13 mouse cellular contexts compared by ENCODE assay signal in the genomic region with DNA sequence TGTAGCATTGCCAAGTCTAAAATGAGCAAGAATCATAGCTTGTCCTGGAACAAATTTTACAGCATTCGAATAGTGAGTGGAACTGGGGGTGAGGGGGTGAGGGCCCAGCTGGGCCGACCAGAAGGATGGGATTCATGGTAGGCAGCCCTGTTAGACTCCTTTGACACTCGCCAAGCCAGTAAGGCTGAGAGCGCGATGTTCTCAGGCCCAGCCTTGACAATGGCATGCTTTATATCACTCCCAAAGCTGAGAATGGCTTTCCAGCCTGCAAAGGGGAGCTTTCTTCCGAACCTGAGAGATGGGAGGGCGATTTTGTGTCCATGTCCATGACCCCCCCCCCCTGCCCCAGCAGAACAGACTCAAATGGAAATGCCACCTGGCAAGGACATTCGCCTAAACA.
"Had no signal": no experiment of that assay in that cellular context is flagged by ENCODE, and none has a peak within 500 bp of the region (broad histone marks: within the 10 kb centered on the region; RNA-seq: fewer than 3 reads in every experiment).

No protein-coding gene starts in this region.

- H3K27ac ChIP-seq: limb, embryonic 12.5 days; liver, embryonic 15.5 days; stomach, postnatal 0 days had no signal

- DNase-seq: kidney, adult 18-20 months; kidney, postnatal 10 days; kidney, postnatal 4 days; liver; lung, adult 2 months; lung, postnatal 36 days; thymus, postnatal 4 days had no signal

- H3K4me3 ChIP-seq: left cerebral cortex, adult 2 months; limb, embryonic 12.5 days; liver, embryonic 15.5 days had no signal

- H3K9me3 ChIP-seq: limb, embryonic 12.5 days; liver, embryonic 15.5 days had no signal

- H3K27me3 ChIP-seq: limb, embryonic 12.5 days; liver, embryonic 15.5 days had no signal

- H3K36me3 ChIP-seq: limb, embryonic 12.5 days; liver, embryonic 15.5 days had no signal

- H3K9ac ChIP-seq: limb, embryonic 12.5 days; liver, embryonic 15.5 days had no signal

- ATAC-seq: lung, postnatal 0 days; midbrain, embryonic 16.5 days had no signal

- H3K4me2 ChIP-seq: limb, embryonic 12.5 days; liver, embryonic 15.5 days had no signal

- H3K4me1 ChIP-seq: liver, embryonic 15.5 days had no signal
